Mouse (Mus musculus): ENCODE data around the gene Rfc5.

GRCm38 (mm10) chr5:117417442-117417841 lies 28.6 kb upstream of the Rfc5 start:
- TF ChIP-seq POLR2A (IDR thresholded peaks at IDR 0.05; ENCODE audit: borderline replicate concordance, extremely low read depth, low read depth, low read length) = no peak
- TF ChIP-seq CTCF (IDR thresholded peaks at IDR 0.05; ENCODE audit: insufficient read depth, low read length) = no peak

All from lung, adult 2 months (tissue).